Mouse (Mus musculus): ENCODE data around the gene Catsper3. TPM values are rescaled to one million over a fixed set of nuclear protein-coding genes. Genes with fewer than 3 reads are reported as not detected.

Gene Catsper3
- polyA plus RNA-seq, 1 experiment from 2014 or later = not detected

GRCm38 (mm10) chr13:55830081-55830832 is 45.9 kb downstream of the Catsper3 start:
- H3K9ac ChIP-seq (ENCODE audit: low read depth, low read length) = peak overlapping the region; percentile 82
- H3K27me3 ChIP-seq (replicated peaks; ENCODE audit: control insufficient read depth, insufficient read depth, low read length) = peaks cover 60% of the 10 kb centered on the region
- H3K36me3 ChIP-seq (ENCODE audit: control insufficient read depth, insufficient read depth, low read length) = no peaks in the 10 kb centered on the region
- peak overlapping the region; percentile 54 for H3K27ac ChIP-seq (ENCODE audit: low read length)
- WGBS = under 1% methylated on average over 47 of the region's 48 CpGs
- peak; percentile 2; the same call in 1 of the 2 replicates for ATAC-seq
- peak overlapping the region; percentile 61 for H3K4me3 ChIP-seq (ENCODE audit: low read length)
- no peaks in the 10 kb centered on the region for H3K9me3 ChIP-seq (ENCODE audit: control insufficient read depth, low read length)
- 0 out of 2 replicates have a peak, but pooled peaks cover 6% of the 10 kb centered on the region for H3K4me1 ChIP-seq (ENCODE audit: control insufficient read depth, insufficient read depth, low read length)
- H3K4me2 ChIP-seq (ENCODE audit: low read depth, low read length) = peak overlapping the region; percentile 65

GRCm38 (mm10) chr13:55830833-55831721 is 46.7 kb downstream of the Catsper3 start:
- no peaks in the 10 kb centered on the region for H3K9me3 ChIP-seq (ENCODE audit: control insufficient read depth, low read length)
- peak overlapping the region; percentile 65 for H3K4me2 ChIP-seq (ENCODE audit: low read depth, low read length)
- peak overlapping the region; percentile 82 for H3K9ac ChIP-seq (ENCODE audit: low read depth, low read length)
- under 1% methylated on average over 74 of the region's 82 CpGs for WGBS
- peak overlapping the region; percentile 54 for H3K27ac ChIP-seq (ENCODE audit: low read length)
- H3K36me3 ChIP-seq (ENCODE audit: control insufficient read depth, insufficient read depth, low read length) = no peaks in the 10 kb centered on the region
- H3K4me1 ChIP-seq (ENCODE audit: control insufficient read depth, insufficient read depth, low read length) = peaks cover 12% of the 10 kb centered on the region
- H3K4me3 ChIP-seq (ENCODE audit: low read length) = peak overlapping the region; percentile 61
- peaks cover 66% of the 10 kb centered on the region for H3K27me3 ChIP-seq (replicated peaks; ENCODE audit: control insufficient read depth, insufficient read depth, low read length)
- ATAC-seq = peak; percentile 59

GRCm38 (mm10) chr13:55831722-55832160 is 47.4 kb downstream of the Catsper3 start:
- 8% methylated on average over 25 of the region's 25 CpGs for WGBS
- peak overlapping the region; percentile 61 for H3K4me3 ChIP-seq (ENCODE audit: low read length)
- peaks cover 12% of the 10 kb centered on the region for H3K4me1 ChIP-seq (ENCODE audit: control insufficient read depth, insufficient read depth, low read length)
- peaks cover 68% of the 10 kb centered on the region for H3K27me3 ChIP-seq (replicated peaks; ENCODE audit: control insufficient read depth, insufficient read depth, low read length)
- H3K27ac ChIP-seq (ENCODE audit: low read length) = peak overlapping the region; percentile 48
- peak overlapping the region; percentile 65 for H3K4me2 ChIP-seq (ENCODE audit: low read depth, low read length)
- peak overlapping the region; percentile 82 for H3K9ac ChIP-seq (ENCODE audit: low read depth, low read length)
- H3K9me3 ChIP-seq (ENCODE audit: control insufficient read depth, low read length) = no peaks in the 10 kb centered on the region
- ATAC-seq = peak; percentile 22; the same call in 1 of the 2 replicates
- no peaks in the 10 kb centered on the region for H3K36me3 ChIP-seq (ENCODE audit: control insufficient read depth, insufficient read depth, low read length)

- H3K36me3 ChIP-seq (ENCODE audit: control insufficient read depth, insufficient read depth, low read length) = no peaks in the 10 kb centered on the region
- no peaks in the 10 kb centered on the region for H3K9me3 ChIP-seq (ENCODE audit: control insufficient read depth, low read length)
- no peak overlapping the region for H3K27ac ChIP-seq (ENCODE audit: low read length)
- H3K4me2 ChIP-seq (ENCODE audit: low read depth, low read length) = no peak overlapping the region
- 26% methylated on average over 1 of the region's 1 CpGs for WGBS
- peaks cover 12% of the 10 kb centered on the region for H3K4me1 ChIP-seq (ENCODE audit: control insufficient read depth, insufficient read depth, low read length)
- H3K27me3 ChIP-seq (replicated peaks; ENCODE audit: control insufficient read depth, insufficient read depth, low read length) = peaks cover 72% of the 10 kb centered on the region
- no peak overlapping the region for H3K4me3 ChIP-seq (ENCODE audit: low read length)
- H3K9ac ChIP-seq (ENCODE audit: low read depth, low read length) = no peak overlapping the region
- ATAC-seq = no peak
Measured at GRCm38 (mm10) chr13:55832602-55833001, 48.2 kb downstream of the Catsper3 start.

GRCm38 (mm10) chr13:55833921-55834320 is 49.6 kb downstream of the Catsper3 start:
- WGBS = 29% methylated on average over 7 of the region's 7 CpGs
- Histone ChIP-seq H3K9ac (ENCODE audit: low read depth, low read length) (no peak overlapping the region), H3K36me3 (ENCODE audit: control insufficient read depth, insufficient read depth, low read length) (no peaks in the 10 kb centered on the region), H3K27ac (ENCODE audit: low read length) (no peak overlapping the region), H3K27me3 (replicated peaks; ENCODE audit: control insufficient read depth, insufficient read depth, low read length) (peaks cover 77% of the 10 kb centered on the region), H3K4me3 (ENCODE audit: low read length) (no peak overlapping the region), H3K4me1 (ENCODE audit: control insufficient read depth, insufficient read depth, low read length) (peaks cover 12% of the 10 kb centered on the region), H3K4me2 (ENCODE audit: low read depth, low read length) (no peak overlapping the region), H3K9me3 (ENCODE audit: control insufficient read depth, low read length) (no peaks in the 10 kb centered on the region)
- ATAC-seq = no peak

GRCm38 (mm10) chr13:55834667-55835066 is 50.3 kb downstream of the Catsper3 start:
- H3K4me2 ChIP-seq (ENCODE audit: low read depth, low read length) = no peak overlapping the region
- H3K27me3 ChIP-seq (replicated peaks; ENCODE audit: control insufficient read depth, insufficient read depth, low read length) = peaks cover 82% of the 10 kb centered on the region
- no peak for ATAC-seq
- no peak overlapping the region for H3K27ac ChIP-seq (ENCODE audit: low read length)
- H3K9me3 ChIP-seq (ENCODE audit: control insufficient read depth, low read length) = no peaks in the 10 kb centered on the region
- 34% methylated on average over 5 of the region's 5 CpGs for WGBS
- H3K4me3 ChIP-seq (ENCODE audit: low read length) = no peak overlapping the region
- no peaks in the 10 kb centered on the region for H3K36me3 ChIP-seq (ENCODE audit: control insufficient read depth, insufficient read depth, low read length)
- H3K9ac ChIP-seq (ENCODE audit: low read depth, low read length) = no peak overlapping the region
- H3K4me1 ChIP-seq (ENCODE audit: control insufficient read depth, insufficient read depth, low read length) = peaks cover 12% of the 10 kb centered on the region

GRCm38 (mm10) chr13:55835548-55836097 is 51.3 kb downstream of the Catsper3 start:
- peak overlapping the region; percentile 66 for H3K4me2 ChIP-seq (ENCODE audit: low read depth, low read length)
- H3K9ac ChIP-seq (ENCODE audit: low read depth, low read length) = peak overlapping the region; percentile 50
- no peak for ATAC-seq
- WGBS = 1% methylated on average over 33 of the region's 33 CpGs
- H3K4me1 ChIP-seq (ENCODE audit: control insufficient read depth, insufficient read depth, low read length) = peaks cover 12% of the 10 kb centered on the region
- no peaks in the 10 kb centered on the region for H3K36me3 ChIP-seq (ENCODE audit: control insufficient read depth, insufficient read depth, low read length)
- H3K27me3 ChIP-seq (replicated peaks; ENCODE audit: control insufficient read depth, insufficient read depth, low read length) = peaks cover 86% of the 10 kb centered on the region
- H3K9me3 ChIP-seq (ENCODE audit: control insufficient read depth, low read length) = no peaks in the 10 kb centered on the region
- no peak overlapping the region for H3K27ac ChIP-seq (ENCODE audit: low read length)
- H3K4me3 ChIP-seq (ENCODE audit: low read length) = peak overlapping the region; percentile 38

- peak within 1 kb of the TSS; percentile 38 for H3K4me3 ChIP-seq (ENCODE audit: low read length)
- peaks cover 12% of the 10 kb centered on the region for H3K4me1 ChIP-seq (ENCODE audit: control insufficient read depth, insufficient read depth, low read length)
- H3K27ac ChIP-seq (ENCODE audit: low read length) = no peak within 1 kb of the TSS
- H3K36me3 ChIP-seq (ENCODE audit: control insufficient read depth, insufficient read depth, low read length) = no peaks in the 10 kb centered on the region
- peaks cover 83% of the 10 kb centered on the region for H3K27me3 ChIP-seq (replicated peaks; ENCODE audit: control insufficient read depth, insufficient read depth, low read length)
- H3K9me3 ChIP-seq (ENCODE audit: control insufficient read depth, low read length) = no peaks in the 10 kb centered on the region
- peak within 1 kb of the TSS; percentile 66 for H3K4me2 ChIP-seq (ENCODE audit: low read depth, low read length)
- no peak for ATAC-seq
- WGBS = 4% methylated on average over 33 of the region's 36 CpGs
- peak within 1 kb of the TSS; percentile 50 for H3K9ac ChIP-seq (ENCODE audit: low read depth, low read length)
Measured at GRCm38 (mm10) chr13:55836142-55836625, 51.8 kb downstream of the Catsper3 start, which contains the start of gene Pitx1. Gene Pitx1, minus strand, starts transcription at chr13:55836192.
